Mouse (Mus musculus) midbrain, embryonic 13.5 days (tissue): ENCODE measurements around the gene Dennd2a. TPM values are rescaled to one million over a fixed set of nuclear protein-coding genes. Genes with fewer than 3 reads are reported as not detected.

ENCODE experiments used
- ATAC-seq: fragments of 200-750 bp; cut with Nextera tagmentation; 2 replicates; pipeline ENCODE4 v1.8.0; 2017; ENCODE audit warnings: mild to moderate bottlenecking, moderate TSS enrichment, moderate library complexity
- H3K27ac ChIP-seq: fragments of 300-500 bp; sonication (generic); 2 replicates; pipeline ENCODE4 v1.5.1; 2015; ENCODE audit warnings: inconsistent platforms, mild to moderate bottlenecking, moderate library complexity
- H3K27me3 ChIP-seq: fragments of 300-500 bp; sonication (generic); 2 replicates; pipeline ENCODE4 v1.6.1; 2015; ENCODE audit warnings: mild to moderate bottlenecking, inconsistent platforms
- H3K36me3 ChIP-seq: fragments of 300-500 bp; sonication (generic); 2 replicates; pipeline ENCODE4 v1.6.1; 2015; ENCODE audit warnings: mild to moderate bottlenecking, inconsistent platforms
- H3K4me1 ChIP-seq: fragments of 300-500 bp; sonication (generic); replicated peaks from 2 replicates; pipeline ENCODE4 v1.6.1; 2015; ENCODE audit warnings: inconsistent platforms
- H3K4me2 ChIP-seq: fragments of 300-500 bp; sonication (generic); replicated peaks from 2 replicates; pipeline ENCODE4 v1.6.1; 2015; ENCODE audit warnings: moderate library complexity, mild to moderate bottlenecking, inconsistent platforms
- H3K4me3 ChIP-seq: fragments of 300-500 bp; sonication (generic); replicated peaks from 2 replicates; pipeline ENCODE4 v1.5.1; 2015; ENCODE audit warnings: mild to moderate bottlenecking, inconsistent platforms
- H3K9ac ChIP-seq: fragments of 300-500 bp; sonication (generic); replicated peaks from 2 replicates; pipeline ENCODE4 v1.6.1; 2015; ENCODE audit warnings: mild to moderate bottlenecking, inconsistent platforms
- H3K9me3 ChIP-seq: fragments of 300-500 bp; sonication (generic); 2 replicates; pipeline ENCODE4 v1.6.1; 2016; ENCODE audit warnings: mild to moderate bottlenecking, inconsistent platforms
- WGBS: fragments of 180-500 bp; shearing (Covaris S2); methylation state at CpG from one replicate; pipeline ENCODE4 v1.1.7; 2015; 5-methylcytosine and 5-hydroxymethylcytosine counted together
- polyA plus RNA-seq: library from polyadenylated mRNA; unstranded; fragments of >200 nt; fragmentation: Nextera tagmentation; extraction: Ambion mirVana; gene quantifications from 2 replicates; pipeline ENCODE4 v1.2.1, GENCODE M21; 2015

The Dennd2a gene
- polyA plus RNA-seq, 1 experiment from 2014 or later = 38.5 TPM

DNA sequence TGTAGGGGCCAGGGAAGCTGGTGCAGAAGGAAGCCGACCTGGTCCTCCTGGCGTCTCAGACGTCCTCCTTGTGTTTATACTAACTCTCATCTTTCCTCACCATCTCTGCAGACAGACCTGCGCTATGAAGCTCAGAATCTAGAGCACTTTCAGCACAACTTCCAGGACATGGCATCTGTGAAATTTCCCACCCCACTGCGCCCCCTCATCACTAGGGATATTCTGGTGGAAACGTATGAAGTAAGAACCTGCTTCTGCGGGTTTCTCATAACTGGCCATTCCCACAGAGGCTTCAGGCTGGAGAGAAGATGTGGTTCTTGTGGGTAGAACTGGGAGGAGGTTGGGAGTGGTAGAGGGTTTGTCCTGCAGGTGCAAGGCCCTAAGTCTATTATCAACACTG, 21.9 kb upstream of the Dennd2a start:
- WGBS = 90% methylated on average over 7 of the region's 7 CpGs
- Histone ChIP-seq H3K9ac (no peak overlapping the region), H3K4me3 (no peak overlapping the region), H3K36me3 (peaks cover 61% of the 10 kb centered on the region), H3K27me3 (no peaks in the 10 kb centered on the region), H3K4me2 (no peak overlapping the region), H3K4me1 (peaks cover 9% of the 10 kb centered on the region), H3K27ac (no peak overlapping the region), H3K9me3 (no peaks in the 10 kb centered on the region)
- ATAC-seq = no peak

DNA sequence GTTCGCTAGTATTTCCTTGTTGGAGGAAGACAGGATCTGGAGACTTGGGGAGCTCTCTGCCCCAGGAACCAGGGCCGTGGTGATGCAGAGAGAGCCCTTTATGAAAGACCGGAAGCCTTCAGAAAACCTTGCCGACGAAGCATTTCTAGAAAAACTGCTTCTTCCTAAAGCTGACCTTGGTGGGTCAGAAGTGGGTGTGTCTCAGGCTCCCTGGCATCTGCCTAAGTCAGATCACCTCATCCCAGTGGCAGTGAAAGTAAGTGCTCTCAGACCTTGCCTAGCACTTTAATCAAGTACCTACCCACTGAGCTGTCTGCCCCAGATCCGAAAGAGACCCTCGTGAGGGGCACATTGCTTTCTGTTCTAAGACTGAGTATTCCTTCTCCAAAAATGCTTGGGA, 17.3 kb upstream of the Dennd2a start:
- Histone ChIP-seq H3K27me3 (no peaks in the 10 kb centered on the region), H3K4me2 (peak overlapping the region; percentile 84), H3K9ac (peak overlapping the region; percentile 89), H3K4me1 (peaks cover 16% of the 10 kb centered on the region), H3K4me3 (peak overlapping the region; percentile 68), H3K36me3 (peaks cover 26% of the 10 kb centered on the region), H3K27ac (peak overlapping the region; percentile 96), H3K9me3 (no peaks in the 10 kb centered on the region)
- no peak for ATAC-seq
- WGBS = 78% methylated on average over 7 of the region's 7 CpGs

DNA sequence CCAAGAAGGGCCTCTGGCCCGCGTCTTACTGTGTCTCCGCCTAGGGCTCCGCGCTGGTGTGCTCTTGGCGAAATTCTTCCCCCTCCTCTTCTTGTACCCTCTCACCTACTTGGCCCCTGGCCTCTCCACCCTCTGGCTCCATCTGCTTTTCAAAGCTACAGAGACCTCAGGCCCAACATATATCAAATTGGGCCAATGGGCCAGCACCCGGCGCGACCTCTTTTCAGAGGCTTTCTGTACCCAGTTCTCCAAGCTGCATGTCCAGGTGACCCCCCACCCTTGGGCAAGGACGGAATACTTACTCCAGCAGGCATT, 16.8 kb upstream of the Dennd2a start:
- Histone ChIP-seq H3K4me3 (peak overlapping the region; percentile 68), H3K27ac (peak overlapping the region; percentile 96), H3K9ac (peak overlapping the region; percentile 89), H3K36me3 (peaks cover 22% of the 10 kb centered on the region), H3K4me1 (peaks cover 16% of the 10 kb centered on the region), H3K9me3 (no peaks in the 10 kb centered on the region), H3K4me2 (peak overlapping the region; percentile 84), H3K27me3 (no peaks in the 10 kb centered on the region)
- peak; percentile 51; the same call in 1 of the 2 replicates for ATAC-seq
- 27% methylated on average over 10 of the region's 10 CpGs for WGBS

DNA sequence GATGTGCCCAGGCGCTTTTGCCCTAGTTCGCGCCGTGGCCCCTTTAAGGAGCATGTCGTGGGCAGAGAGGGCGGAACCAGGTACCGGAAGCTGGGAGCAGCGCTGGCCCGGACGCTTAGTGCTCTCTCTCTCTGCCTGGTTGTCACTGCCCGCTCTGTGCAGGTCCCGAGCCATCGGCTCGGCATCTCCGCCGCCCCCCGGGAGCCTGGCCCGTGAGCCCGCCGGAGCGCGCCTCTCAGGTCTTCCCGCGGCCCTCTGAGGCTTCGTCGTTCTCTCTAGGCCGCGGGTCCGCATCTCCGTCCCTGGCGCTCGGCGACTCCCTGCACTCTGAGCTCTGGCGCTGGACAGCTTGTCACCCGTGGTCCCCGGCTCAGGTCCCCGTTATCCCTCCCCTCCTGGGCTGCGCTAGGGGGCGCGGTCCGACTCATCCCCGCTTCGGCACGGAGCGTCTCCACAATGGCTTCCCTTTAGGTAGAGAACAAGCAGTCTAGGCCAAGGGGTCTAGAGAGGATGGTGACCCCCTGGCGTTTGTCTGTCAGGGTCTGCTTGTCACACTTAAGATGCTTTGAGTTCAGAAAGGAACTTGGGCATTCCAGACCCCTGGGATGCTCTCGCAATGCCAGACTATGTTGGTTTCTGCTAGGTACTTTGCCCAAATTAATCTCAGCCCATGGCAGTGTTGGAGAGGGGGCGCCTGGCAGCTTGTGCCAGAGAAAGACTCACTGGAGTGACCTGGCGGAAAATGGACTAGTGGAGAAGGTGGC, 16.3 kb upstream of the Dennd2a start, which contains the start of gene Adck2:
TSS of gene Adck2 (plus strand) at position 83 of the 764 bp plus-strand sequence.
- Histone ChIP-seq H3K9me3 (no peaks in the 10 kb centered on the region), H3K4me3 (peak within 1 kb of the TSS; percentile 68), H3K9ac (peak within 1 kb of the TSS; percentile 89), H3K4me1 (peaks cover 16% of the 10 kb centered on the region), H3K36me3 (peaks cover 17% of the 10 kb centered on the region), H3K27me3 (no peaks in the 10 kb centered on the region), H3K27ac (peak within 1 kb of the TSS; percentile 96), H3K4me2 (peak within 1 kb of the TSS; percentile 84)
- peak; percentile 99 for ATAC-seq
- WGBS = under 1% methylated on average over 49 of the region's 49 CpGs

DNA sequence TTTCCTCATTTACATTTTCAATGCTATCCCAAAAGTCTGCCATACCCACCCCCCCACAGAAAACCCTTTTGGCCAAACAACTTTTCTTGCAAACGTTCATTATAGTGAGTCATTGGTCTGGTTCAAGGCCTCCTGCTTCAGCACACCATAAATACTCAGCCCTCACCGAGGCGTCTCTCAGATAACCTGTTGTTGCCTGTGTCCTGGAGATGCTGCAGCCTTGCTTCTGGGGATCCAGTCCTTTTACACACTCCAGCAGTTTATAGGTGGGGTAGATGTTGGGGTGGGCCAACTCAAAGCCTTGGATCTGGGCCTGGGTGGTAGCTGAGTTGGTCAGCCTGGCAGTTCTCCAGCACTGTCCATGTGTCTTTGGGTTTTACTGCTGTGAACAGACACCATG, 12.8 kb upstream of the Dennd2a start:
- H3K27me3 ChIP-seq = no peaks in the 10 kb centered on the region
- no peaks in the 10 kb centered on the region for H3K9me3 ChIP-seq
- H3K4me1 ChIP-seq = peaks cover 16% of the 10 kb centered on the region
- H3K36me3 ChIP-seq = no peaks in the 10 kb centered on the region
- H3K4me3 ChIP-seq = no peak overlapping the region
- no peak overlapping the region for H3K9ac ChIP-seq
- H3K4me2 ChIP-seq = no peak overlapping the region
- WGBS = 91% methylated on average over 3 of the region's 3 CpGs
- no peak overlapping the region for H3K27ac ChIP-seq
- ATAC-seq = no peak

DNA sequence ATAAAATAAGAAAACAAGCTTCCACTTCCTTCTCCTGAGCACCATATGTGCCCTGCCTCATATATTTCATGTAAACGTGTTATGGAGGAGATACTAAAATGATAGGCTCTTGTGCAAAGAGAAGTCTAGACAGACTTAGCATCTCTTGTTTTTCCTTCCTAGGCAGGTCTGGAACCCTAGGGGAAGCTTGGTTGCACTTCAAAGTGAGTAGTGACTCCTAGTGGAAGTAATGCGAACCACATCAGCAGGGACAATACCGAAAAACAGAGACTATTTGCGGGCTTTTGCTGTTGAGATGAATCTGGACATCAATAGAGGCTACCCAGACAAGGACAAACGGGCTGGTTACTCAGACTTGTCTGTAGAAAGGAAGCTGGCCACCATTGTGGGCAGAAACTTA, 9.9 kb upstream of the Dennd2a start:
- no peak; the same call in 1 of the 2 replicates for ATAC-seq
- H3K36me3 ChIP-seq = no peaks in the 10 kb centered on the region
- H3K4me2 ChIP-seq = no peak overlapping the region
- H3K27ac ChIP-seq = no peak overlapping the region
- 19% methylated on average over 5 of the region's 5 CpGs for WGBS
- no peaks in the 10 kb centered on the region for H3K27me3 ChIP-seq
- H3K9me3 ChIP-seq = no peaks in the 10 kb centered on the region
- H3K4me1 ChIP-seq = 0 out of 2 replicates have a peak, but pooled peaks cover under 1% of the 10 kb centered on the region
- H3K9ac ChIP-seq = no peak overlapping the region
- no peak overlapping the region for H3K4me3 ChIP-seq

DNA sequence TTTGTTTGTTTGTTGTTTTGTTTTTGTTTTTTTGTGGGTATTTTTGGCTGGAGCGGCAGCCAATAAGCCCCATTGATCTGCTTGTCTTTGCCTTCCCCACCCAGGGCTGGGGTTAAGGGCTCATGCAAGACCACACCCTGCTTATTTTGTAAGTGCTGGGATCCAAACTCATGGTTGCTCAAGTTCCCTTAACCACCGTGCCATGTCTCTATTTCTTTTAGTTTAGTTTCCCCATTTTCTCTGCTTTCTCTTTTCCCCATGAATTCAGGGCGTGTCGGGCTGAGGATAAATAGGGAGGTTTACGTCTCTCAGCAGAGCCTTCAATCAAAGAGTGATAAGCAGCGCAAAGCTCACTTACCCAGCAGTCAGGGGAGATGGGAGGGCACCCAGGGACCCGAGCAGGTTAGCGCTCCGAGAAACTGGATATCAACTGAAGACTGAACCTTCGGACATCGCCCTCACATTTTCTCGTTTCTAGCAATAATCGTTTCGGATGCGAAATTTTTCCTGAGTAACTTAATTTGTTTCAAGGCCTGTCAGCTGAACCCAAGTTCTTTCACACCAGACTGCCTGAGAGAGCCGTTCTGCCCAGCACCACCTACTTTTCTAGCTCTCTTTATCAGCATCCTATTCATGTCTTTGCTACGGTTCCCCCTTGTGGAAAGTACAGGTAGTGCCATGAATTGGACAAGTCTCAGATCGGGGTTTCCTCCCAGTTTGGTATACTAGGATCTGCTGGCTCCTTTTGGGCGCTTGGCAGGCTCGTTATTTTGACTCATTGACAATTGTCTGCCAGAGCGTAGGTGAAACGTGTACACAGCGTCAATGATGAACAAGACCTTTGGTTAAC, 4.7 kb upstream of the Dennd2a start:
- no peak overlapping the region for H3K4me3 ChIP-seq
- H3K36me3 ChIP-seq = no peaks in the 10 kb centered on the region
- H3K4me1 ChIP-seq = peaks cover 26% of the 10 kb centered on the region
- 18% methylated on average over 23 of the region's 23 CpGs for WGBS
- ATAC-seq = peak; percentile 12; the same call in 1 of the 2 replicates
- peak overlapping the region; percentile 27 for H3K4me2 ChIP-seq
- H3K9ac ChIP-seq = no peak overlapping the region
- H3K9me3 ChIP-seq = no peaks in the 10 kb centered on the region
- no peaks in the 10 kb centered on the region for H3K27me3 ChIP-seq
- H3K27ac ChIP-seq = no peak overlapping the region

DNA sequence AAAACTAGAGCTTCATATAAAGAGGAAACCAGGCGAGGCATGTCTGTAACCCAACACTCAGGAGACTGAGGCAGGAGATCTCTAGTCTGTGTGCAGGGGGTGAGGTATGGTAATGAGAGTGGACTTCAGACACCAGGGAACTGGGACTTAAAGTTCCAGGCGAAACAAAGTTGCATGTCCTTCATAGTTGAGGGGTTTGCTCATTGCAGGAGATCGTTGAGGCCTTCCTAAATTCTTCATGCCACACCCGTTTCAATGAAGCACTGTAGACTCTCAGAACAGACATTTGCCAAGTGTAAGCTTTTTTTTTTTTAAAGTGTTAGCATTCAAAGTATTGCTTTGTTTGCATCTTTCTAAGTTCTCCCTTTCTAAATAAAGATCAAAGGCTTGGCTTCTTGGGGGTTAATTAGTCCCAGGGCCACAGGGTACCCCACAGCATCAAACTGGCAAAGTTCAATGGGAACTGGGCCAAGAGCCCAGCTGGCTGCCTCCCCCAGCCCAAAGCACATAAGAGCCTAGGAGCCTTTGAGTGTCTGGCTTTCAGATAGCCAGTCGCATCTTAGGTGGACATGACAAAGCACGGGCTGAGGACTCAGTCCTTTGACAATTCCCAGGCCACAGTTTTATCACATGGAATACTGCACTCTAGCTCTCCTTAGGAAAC, 1.7 kb upstream of the Dennd2a start:
- no peak for ATAC-seq
- no peaks in the 10 kb centered on the region for H3K9me3 ChIP-seq
- 43% methylated on average over 6 of the region's 6 CpGs for WGBS
- H3K9ac ChIP-seq = no peak overlapping the region
- H3K4me3 ChIP-seq = no peak overlapping the region
- H3K27me3 ChIP-seq = no peaks in the 10 kb centered on the region
- no peaks in the 10 kb centered on the region for H3K36me3 ChIP-seq
- no peak overlapping the region for H3K4me2 ChIP-seq
- H3K4me1 ChIP-seq = peaks cover 52% of the 10 kb centered on the region
- H3K27ac ChIP-seq = peak overlapping the region; percentile 69

DNA sequence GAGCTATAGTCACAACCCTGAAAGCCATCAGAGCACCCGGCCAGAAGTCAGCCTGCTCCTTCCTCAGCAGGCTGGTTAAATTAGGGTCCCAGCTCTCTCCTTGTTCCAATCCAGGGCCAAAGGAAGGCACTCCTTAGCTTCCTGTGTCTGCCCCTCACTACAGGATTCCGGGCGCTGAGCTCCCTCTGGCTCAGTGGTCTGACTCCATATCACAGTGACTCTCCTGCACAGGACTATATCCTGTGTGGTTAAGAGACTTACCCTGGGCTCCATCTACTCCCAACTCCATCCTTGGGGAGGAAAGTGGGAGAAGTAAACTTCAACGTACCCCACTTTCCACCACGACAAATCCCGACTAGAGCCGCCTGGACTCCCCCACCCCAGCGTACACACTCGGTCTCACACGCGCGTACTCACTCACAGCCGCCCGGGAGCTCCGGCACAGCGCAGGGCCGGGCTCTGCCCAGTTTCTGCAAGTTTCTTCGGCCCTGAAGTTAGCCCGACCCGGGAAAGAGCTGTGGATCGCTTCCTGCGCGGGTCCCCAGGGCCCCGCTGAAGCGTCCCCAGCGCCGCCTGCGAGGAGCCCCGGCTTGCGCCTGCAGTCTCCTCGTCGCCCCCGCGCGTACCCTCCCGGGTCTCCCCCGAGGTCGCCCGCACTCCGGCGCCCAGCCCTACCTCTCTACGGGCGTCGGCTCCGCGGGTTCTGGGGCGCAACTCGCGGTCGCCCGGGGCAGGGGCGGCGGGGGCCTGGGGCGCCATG, 587 bp downstream of the Dennd2a start:
- ATAC-seq = peak; percentile 77
- Histone ChIP-seq H3K27ac (peak overlapping the region; percentile 96), H3K27me3 (no peaks in the 10 kb centered on the region), H3K4me1 (peaks cover 58% of the 10 kb centered on the region), H3K36me3 (peaks cover 7% of the 10 kb centered on the region; the same call in 1 of the 2 replicates), H3K9ac (peak overlapping the region; percentile 93), H3K4me2 (peak overlapping the region; percentile 70), H3K4me3 (peak overlapping the region; percentile 78), H3K9me3 (no peaks in the 10 kb centered on the region)
- WGBS = under 1% methylated on average over 51 of the region's 54 CpGs

DNA sequence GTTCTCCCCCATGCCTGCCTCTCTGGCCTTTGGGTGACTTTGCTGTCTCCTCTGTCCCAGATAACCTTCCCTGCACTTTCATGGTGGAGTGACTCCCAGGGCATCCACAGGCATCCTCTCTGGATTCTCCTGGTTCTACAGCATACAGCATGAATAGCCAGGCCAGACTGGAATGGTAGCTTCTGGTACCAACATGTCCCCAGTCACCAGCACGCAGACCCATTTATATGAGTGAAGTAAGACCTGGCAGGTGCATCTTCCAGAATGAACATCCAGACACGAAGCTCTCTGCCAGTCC, 2.1 kb downstream of the Dennd2a start:
- Histone ChIP-seq H3K27me3 (no peaks in the 10 kb centered on the region), H3K36me3 (peaks cover 9% of the 10 kb centered on the region; the same call in 1 of the 2 replicates), H3K4me1 (peaks cover 60% of the 10 kb centered on the region), H3K9ac (peak overlapping the region; percentile 93), H3K4me2 (peak overlapping the region; percentile 70), H3K27ac (peak overlapping the region; percentile 10; the same call in 1 of the 2 replicates), H3K9me3 (no peaks in the 10 kb centered on the region), H3K4me3 (peak overlapping the region; percentile 78)
- WGBS = 67% methylated on average over 2 of the region's 2 CpGs
- ATAC-seq = no peak

DNA sequence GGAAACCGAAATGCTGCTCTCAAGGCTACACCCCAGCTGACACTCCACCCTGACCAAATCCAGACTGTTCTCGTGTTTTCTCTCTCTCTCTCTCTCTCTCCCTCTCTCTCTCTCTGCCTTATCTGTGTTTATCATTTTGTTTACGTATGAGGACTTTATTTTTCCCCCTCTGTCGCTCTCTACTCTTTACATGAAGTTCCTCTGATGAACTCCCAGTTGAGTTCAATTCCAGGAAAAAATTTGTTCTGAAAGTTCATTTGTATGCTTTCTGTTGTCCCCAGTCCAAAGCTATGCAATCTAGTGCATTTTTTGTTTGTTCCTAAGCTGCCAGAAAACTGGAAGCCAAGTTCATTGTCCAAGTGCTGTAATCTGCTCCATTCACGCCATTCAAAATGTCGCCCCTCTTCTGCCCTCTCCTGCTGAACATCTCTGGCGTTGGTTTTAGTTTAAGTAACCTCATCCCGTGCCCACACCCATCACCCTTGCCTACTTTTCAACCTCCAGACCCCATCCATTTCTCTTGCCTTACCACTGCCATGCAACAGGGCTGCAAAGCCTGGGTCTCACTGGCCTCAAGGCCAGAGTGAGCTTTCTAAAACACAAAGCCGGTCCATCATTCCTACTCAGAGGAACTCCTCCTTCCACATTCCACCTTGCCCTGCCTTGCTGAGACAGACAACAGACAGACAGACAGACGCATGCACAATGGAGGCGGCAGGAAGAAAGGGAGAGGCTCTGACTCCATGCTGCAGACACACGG, 2.6 kb downstream of the Dennd2a start:
- peaks cover 9% of the 10 kb centered on the region; the same call in 1 of the 2 replicates for H3K36me3 ChIP-seq
- H3K4me2 ChIP-seq = peak overlapping the region; percentile 70
- peak overlapping the region; percentile 93 for H3K9ac ChIP-seq
- peak overlapping the region; percentile 10; the same call in 1 of the 2 replicates for H3K27ac ChIP-seq
- 47% methylated on average over 12 of the region's 12 CpGs for WGBS
- no peaks in the 10 kb centered on the region for H3K9me3 ChIP-seq
- no peaks in the 10 kb centered on the region for H3K27me3 ChIP-seq
- peak overlapping the region; percentile 78 for H3K4me3 ChIP-seq
- no peak for ATAC-seq
- H3K4me1 ChIP-seq = peaks cover 60% of the 10 kb centered on the region
